Mouse (Mus musculus): Measurements from ENCODE around the gene Rnf34.
A peak's percentile ranks its signal among the peaks of the same experiment; 100 is the strongest.

Rnf34 gene

DNA sequence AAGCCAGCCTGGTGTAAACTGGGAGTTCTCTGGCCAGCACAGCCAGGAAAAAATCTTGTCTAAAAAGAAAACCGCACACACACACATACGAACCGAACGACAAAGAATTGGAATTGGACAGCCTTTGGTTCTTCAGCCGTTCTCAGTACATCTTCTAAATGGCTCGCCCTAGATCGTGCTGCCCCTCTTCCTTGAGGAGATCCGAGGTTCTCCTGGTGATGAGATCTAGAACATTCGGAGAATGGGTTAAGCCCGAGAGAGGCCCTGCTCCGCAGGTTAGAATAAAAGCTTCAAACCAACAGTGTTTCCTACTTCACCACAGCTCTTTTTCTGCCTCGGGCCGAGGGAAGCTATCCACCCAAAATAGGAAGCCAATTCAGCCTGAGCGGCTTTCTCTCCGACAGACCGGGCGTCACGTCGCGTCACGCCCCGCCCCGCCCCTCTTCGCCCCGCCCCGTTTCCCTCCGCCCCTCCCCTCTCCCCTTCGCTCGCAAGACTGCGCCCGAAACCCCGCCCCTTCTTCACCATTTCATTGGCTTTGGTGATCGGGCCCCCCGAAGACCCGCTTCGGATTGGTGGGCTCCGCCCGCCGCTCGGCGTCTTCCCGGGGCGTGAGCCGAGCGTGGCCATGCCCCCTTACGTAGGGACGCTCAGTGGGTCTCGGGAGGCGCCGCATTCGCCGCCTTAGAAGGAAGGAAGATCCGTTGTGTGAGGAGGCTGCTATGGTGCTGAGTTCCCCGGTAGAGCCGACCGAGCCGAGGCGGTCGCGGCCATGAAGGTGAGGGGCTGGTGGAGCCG lies at the start of gene Rnf34:
Rnf34 (plus strand) TSS at position 528 of the 798 bp plus-strand sequence.
- peak; percentile 97 to 99 for DNase-seq

DNA sequence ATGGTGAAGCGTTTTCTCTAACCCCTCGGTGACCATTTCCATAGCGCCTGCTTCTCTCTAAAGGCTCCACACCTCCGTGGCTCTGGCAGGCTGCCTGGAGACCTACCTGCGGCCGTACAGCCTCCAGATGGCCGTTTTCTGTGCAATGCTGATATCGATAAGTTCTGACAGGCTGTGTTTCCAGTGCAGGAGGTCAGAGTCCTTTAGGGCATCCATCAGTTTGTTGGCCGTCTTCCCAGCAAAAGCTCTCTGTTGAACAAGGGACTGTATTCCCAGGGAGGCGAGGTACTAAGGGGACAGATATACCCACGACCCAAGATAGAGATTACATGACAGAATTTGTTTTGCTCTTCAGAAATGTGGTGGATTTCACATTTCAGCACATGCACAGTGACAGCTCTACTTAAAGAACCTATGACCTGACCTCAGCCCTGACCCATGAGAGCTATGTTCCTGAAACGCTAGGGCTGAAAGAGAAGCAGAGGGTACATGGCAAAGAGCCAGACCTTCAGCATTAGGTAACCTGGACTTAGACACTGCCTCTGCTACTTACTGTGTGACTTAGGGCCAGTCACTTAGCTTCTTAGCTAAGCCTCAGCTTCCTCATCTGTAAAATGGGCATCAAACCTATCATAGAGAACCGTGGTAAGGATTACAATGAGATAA lies 49.4 kb upstream of the Rnf34 start:
- DNase-seq, result peak in 1 of 2 experiments; percentile 28

DNA sequence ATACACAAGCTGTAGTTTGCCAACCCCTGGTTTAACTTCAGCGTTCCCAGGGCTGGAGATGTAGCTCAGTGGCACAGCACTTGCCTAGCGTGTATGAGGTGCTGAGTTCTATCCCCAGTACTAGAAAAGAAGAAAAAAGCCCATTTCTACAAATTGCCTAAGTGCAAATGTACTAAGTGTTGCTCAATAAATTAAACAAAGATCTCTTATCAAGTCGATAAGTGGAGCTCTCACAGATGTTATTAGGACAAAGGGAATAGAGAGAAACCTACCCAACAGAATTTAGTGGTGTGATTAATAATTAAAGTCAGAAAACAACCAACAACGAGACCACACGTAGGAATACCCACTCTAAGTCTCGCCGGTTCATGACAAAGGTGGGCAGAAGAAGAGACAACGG lies 48.2 kb upstream of the Rnf34 start:
- DNase-seq, result no peak

DNA sequence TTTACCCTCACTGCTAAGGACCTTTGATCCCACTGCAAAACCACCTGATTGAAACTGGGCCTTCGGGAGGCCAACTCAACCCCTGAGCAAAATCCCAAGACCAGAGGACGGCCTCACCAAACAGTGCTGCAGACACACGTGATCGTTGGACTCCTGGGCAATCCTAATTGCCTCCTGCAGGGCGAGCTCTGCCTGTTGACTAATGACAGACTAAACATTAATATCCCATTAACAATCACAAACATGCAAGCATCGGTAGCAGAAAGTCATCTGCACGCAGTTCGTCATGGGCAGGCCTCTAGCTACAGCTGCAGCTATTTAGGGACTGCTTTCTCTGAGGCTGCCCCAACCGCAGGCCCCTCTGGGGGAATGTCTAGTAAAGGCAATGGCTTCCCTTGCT lies 47.1 kb upstream of the Rnf34 start:
- peak; percentile 29 to 58 for DNase-seq

GRCm38 (mm10) chr5:122805503-122805902 lies 44.3 kb upstream of the Rnf34 start:
- no peak for DNase-seq

DNA sequence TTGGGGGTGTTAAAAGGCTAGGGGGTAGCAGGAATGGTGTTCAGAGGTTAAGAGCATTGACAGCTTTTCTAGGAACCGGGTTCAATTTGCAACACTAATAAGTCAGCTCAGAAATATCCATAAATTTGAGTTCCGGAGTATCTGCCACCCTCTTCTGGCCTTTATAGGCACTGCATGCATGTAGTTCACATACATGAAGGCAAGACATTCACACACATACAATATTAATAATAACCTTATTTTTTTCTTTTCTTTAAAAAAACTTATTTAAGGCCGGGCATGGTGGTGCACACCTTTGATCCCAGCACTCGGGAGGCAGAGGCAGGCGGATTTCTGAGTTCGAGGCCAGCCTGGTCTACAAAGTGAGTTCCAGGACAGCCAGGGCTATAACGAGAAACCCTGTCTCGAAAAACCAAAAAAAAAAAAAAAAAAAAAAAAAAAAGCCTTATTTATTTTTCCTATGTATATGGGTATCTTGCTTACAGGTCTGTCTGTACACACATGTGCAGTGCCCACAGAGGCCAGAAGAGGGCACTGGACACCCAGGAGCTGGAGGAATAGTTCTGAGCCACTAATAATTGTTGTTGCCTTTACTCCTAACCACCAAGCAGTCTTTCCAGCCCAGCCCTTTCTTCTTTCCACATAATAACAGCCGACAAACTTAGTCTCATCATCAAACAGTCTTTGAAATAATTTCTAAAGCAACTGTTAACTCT lies 38.3 kb upstream of the Rnf34 start:
- DNase-seq, result peak; percentile 82 to 85

DNA sequence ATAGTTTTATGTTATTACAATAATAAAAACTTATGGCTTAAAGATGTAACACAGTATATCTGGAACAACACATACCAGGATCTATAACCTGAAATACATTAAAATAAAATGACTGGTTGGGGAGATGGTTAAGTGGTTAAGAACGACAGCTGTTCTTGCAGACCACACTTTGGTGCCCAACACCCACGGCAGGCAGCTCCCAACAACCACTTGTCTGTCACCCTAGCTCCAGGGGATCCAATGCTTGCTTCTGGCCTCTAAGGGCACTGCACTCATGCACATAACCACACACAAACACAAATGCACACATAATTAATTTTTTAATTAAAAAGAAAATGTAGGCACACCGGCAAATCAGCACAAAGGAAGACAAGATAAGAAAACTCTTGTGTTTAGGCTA lies 37.1 kb upstream of the Rnf34 start:
- DNase-seq, result no peak

DNA sequence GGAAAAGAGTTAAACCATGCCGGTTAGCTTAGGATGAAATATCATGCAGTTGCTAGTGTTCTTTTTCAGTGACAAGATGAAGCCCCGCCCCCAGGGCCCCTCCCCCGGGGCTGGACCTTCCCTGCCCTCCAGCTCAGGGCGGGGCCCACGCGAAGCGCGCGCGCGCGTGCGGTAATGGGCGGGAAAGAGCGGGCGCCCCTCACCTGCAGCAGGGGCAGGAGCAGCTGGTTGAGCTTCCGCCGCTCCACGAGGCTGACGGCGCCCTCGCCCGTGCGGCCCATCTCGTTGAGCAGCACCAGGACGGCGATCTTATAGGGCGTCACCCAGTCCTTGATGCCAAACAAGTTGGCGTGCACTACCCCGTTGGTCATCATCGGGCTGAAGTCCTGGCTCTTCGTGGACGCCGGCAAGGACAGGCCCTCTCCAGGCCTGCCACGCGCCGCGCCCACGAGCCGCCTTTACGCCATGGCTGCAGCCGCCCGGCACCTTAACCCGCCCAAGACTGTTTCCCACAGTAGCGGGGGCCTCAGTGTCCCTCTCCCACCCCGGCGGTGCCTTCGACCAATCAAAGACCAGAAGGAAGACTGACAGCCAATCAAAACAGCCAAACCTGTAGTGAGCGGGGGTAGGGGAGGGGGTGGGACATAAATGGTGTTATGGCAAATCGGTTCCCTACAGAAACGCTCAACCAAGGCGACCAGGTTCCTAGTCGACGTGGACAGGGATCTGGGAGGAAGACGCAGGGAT lies 28.9 kb upstream of the Rnf34 start, which contains the start of gene Anapc5:
Anapc5 (minus strand) TSS at position 563 of the 747 bp plus-strand sequence.
- DNase-seq, result peak; percentile 90 to 95

GRCm38 (mm10) chr5:122821524-122821885 lies 28.3 kb upstream of the Rnf34 start:
- no peak for DNase-seq

DNA sequence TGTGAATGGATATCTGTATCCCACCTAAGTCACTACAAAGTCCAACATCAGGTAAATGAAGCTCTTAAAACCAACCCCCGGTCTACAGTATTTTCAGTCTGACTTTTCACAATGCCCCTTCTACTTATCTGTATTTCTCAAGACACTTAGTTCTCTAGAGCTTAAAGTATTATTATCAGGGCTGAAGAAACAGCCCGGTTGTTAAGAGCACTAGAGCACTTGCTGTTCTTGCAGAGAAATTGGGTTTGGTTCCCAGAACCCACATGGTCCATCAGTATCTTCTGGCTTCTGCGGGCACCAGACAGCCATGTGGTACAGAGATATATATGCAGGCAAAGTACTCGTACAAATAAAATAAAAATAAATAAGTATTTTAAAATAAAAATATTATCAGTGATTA lies 27.4 kb upstream of the Rnf34 start:
- DNase-seq, result no peak

DNA sequence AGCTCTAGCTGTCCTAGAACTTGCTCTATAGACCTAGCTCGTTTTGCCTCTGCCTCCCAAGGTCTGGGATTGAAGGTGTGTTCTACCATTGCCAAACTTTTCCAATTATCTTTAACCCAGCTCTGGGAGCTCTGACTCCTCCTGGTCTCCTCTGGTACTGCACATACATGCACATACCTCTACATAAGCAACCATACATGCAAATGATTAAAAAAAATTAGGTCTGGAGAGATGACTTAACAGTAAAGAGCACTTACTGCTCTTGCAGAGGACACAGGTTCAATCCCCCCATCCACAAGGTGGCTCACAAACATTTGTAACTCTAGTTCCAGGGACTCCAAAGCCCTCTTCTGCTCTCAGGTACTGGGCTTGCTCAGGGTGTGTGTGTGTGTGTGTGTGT lies 25.9 kb upstream of the Rnf34 start:
- peak in 1 of 2 experiments; percentile 16 for DNase-seq

GRCm38 (mm10) chr5:122824450-122824849 lies 25.4 kb upstream of the Rnf34 start:
- no peak for DNase-seq

DNA sequence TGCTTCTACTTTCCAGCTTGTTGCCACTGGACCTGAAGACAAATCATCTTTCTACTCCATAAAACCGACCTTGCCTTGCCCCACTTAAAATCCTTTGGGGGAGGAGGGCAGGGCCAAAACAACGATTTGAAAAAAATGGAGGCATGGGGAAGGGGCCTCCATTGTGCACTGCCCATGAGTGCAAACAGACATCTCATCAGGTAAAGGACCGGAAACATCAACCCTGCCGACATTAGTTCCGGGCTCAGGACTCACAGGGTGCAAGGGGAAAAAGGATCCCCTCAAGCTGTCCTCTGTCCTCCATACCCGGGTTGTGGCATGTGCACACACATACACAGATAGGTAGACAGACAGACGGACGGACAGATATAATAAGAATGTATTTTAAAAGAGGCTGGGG lies 24.7 kb upstream of the Rnf34 start:
- no peak for DNase-seq

DNA sequence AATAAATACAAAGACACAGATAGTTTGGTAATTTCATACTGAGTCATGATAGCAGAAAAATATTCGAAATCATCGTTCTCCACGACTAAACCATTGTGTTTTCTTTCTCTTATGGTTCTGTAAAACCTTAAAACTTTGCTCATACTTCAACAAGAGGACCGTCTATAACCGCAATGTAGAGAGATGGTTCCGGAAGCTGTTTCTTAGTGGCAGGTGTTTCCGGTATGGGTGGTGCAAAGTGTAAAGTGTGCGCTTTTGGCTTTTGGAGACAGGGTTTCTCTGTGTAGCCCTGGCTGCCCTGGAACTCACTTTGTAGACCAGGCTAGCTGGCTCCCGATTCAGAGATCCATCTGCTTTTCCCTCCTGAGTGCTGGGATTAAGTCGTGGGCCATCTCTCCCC lies 17.3 kb upstream of the Rnf34 start:
- DNase-seq, result no peak

DNA sequence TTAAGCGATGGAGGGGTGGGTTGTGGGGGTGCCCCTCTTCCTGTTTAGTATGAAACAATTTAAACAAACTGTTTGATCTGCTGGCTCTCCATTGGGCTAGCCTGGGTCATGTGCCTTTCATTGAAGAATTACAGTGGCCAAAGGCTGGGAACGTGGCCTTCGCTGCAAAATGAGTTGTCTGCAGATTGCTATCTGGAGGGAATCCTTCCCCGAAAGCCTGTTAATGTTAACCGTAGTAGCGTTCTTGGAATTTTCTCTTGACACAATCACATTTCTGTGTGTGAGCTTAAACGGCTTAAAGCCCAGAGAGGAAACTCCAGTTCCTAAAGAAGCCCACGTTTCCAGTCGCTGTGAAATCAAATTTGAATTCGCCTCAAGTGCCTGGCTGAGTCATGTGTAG lies 16.9 kb upstream of the Rnf34 start:
- no peak for DNase-seq

DNA sequence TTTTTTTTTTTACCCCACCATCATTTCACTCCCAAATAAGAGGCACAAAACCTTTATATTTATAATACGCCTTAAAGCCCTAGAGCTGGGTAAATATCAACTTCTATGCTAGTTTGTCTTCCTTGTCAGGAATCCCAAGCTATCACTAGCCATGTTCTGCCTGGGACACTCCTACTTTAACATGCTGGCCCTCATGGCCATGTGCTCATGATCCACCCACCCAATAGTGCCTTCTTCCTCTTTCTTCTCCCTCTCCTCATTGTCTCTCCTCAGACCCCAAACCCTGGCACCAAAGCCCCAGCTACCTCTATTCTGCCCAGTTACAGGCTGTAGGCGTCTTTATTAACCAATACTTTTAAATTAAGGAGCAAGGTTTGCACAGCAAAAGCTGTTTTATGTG lies 8.7 kb upstream of the Rnf34 start:
- no peak for DNase-seq

DNA sequence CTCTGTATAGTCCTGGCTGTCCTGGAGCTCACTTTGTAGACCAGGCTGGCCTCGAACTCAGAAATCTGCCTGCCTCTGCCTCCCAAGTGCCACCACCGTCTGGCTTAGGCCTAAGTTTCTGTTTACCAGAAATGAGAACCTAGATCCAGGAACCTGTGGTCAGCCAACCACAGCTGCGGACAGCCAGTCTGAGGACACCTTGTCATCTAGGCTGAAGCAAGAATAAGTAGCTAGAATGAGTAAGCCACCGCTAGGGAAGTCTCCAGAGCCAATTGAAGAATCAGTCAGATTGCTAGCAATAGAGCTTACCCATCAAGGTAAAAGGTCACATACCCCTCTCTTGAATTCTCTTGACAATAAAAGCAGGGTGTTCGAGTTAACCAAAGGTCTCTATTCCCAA lies 6.0 kb upstream of the Rnf34 start:
- no peak for DNase-seq

DNA sequence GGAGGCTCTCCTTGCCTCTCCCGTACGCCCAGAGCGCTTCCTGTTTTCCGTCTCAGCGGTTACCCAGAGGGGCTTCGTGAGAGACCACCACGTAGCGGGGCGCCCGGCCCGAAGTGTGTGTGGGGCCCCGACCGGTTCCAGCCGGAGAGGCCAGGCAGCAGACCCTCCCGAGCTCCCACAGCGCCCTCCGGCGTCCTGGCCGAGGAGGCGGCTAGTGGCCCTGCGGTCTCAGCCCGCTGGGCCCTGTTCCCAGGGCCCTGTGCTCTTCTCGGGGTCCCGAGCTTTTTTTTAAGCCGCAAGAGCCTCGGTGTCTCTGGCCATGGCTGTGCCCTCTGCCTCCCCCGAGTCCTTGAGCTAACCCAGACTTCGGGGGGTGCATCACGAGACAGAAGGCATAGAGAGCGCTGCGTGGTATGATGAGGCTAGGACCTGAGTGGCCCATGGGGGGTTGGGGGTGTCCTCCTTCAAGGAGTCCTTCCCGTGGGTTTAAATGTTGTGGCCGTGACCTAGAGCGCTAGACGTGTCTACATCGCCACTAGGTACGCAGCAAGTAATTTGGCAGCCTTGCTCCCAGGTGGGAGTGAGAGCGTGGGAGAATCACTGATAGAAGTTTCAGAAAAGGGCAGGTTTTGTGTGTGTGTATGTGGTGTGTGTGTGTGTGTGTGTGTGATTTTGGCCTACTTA lies 613 bp downstream of the Rnf34 start:
- DNase-seq, result peak; percentile 75 to 86

- DNase-seq, result no peak
These were observed 2.8 kb downstream of the Rnf34 start for GRCm38 (mm10) chr5:122852611-122853010.

DNA sequence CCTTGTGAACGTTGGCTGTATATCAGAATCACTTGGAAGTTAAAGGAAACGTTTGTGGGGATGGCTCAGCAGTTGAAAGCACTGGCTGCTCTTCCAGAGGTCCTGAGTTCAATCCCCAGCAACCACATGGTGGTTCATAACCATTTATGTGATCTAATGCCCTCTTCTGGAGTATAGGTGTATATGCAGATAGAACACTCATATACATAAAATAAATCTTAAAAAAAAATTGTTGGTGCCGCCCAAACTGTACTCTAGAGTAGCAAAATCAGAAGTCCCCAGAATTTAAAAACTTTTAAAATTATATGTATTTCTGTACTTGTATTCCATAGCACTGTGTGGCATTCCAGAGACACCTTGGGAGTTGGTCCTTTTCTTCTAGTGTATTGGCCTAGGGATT lies 6.0 kb downstream of the Rnf34 start:
- no peak for DNase-seq

DNA sequence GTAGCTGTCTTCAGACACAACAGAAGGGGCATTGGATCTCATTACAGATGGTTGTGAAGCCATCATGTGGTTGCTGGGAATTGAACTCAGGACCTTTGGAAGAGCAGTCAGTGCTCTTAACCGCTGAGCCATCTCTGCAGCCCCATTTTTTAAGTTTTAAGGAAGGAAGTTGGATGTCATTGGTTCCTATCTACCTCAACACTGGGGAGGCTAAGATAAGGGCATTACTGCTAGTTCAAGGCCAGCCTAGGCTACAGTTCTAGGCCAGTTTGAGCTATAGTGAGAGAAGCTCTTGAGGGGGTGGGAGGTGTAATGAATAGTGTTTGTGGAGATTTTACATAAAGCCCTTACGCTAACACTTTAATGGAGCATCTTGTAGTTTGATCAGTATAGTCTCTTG lies 13.2 kb downstream of the Rnf34 start:
- DNase-seq, result no peak

DNA sequence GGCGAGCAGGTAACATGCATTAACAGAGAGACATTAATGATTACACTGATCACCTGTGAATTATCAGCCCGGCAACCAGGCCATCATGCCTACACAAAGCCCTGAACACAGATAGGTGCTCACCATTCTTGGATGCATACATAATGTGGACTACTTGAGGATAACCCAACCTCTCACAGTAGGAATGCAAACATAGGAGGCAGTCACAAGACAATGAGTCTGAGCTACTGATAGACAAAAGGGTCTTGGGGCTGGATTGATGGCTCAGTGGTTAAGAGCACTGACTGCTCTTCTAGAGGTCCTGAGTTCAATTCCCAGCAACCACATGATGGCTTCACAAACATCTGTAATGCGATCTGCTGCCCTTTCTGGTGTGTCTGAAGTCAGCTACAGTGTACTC lies 22.8 kb downstream of the Rnf34 start:
- DNase-seq, result no peak
